Mouse (Mus musculus) embryonic facial prominence, embryonic 11.5 days (tissue): ENCODE results near the gene Kcnj6. TPM values are rescaled to one million over a fixed set of nuclear protein-coding genes. Genes with fewer than 3 reads are reported as not detected.
A peak's percentile ranks its signal among the peaks of the same experiment; 100 is the strongest.

ENCODE experiments used
- ATAC-seq: fragments of 200-750 bp; cut with Nextera tagmentation; replicated peaks from 2 replicates; pipeline ENCODE4 v1.8.0; 2017; ENCODE audit warnings: low read depth; ENCODE audit not compliant: insufficient number of reproducible peaks, low FRiP score, low TSS enrichment
- DNase-seq: peaks from one replicate; pipeline ENCODE4 v3.0.0-alpha.2; 2015; ENCODE audit warnings: low spot score
- H3K27ac ChIP-seq: fragments of 300-500 bp; sonication (generic); replicated peaks from 2 replicates; pipeline ENCODE4 v1.5.1; 2014; ENCODE audit warnings: mild to moderate bottlenecking, low read depth, low read length, control low read depth
- H3K27me3 ChIP-seq: fragments of 300-500 bp; sonication (generic); 2 replicates; pipeline ENCODE4 v1.6.1; 2014; ENCODE audit warnings: mild to moderate bottlenecking, low read length, moderate library complexity, mixed read lengths; ENCODE audit not compliant: control insufficient read depth, insufficient read depth
- H3K36me3 ChIP-seq: fragments of 300-500 bp; sonication (generic); replicated peaks from 2 replicates; pipeline ENCODE4 v1.6.1; 2014; ENCODE audit warnings: low read depth, mild to moderate bottlenecking, low read length, moderate library complexity, mixed read lengths; ENCODE audit not compliant: control insufficient read depth, insufficient read depth
- H3K4me1 ChIP-seq: fragments of 300-500 bp; sonication (generic); 2 replicates; pipeline ENCODE4 v1.6.1; 2014; ENCODE audit warnings: low read length, mixed read lengths; ENCODE audit not compliant: control insufficient read depth, insufficient read depth
- H3K4me2 ChIP-seq: fragments of 300-500 bp; sonication (generic); 2 replicates; pipeline ENCODE4 v1.6.1; 2014; ENCODE audit warnings: low read depth, mild to moderate bottlenecking, control low read depth, low read length, moderate library complexity
- H3K4me3 ChIP-seq: fragments of 300-500 bp; sonication (generic); 2 replicates; pipeline ENCODE4 v1.5.1; 2014; ENCODE audit warnings: low read depth, low read length, control low read depth
- H3K9ac ChIP-seq: fragments of 300-500 bp; sonication (generic); replicated peaks from 2 replicates; pipeline ENCODE4 v1.6.1; 2014; ENCODE audit warnings: mild to moderate bottlenecking, control low read depth, low read length
- H3K9me3 ChIP-seq: fragments of 300-500 bp; sonication (generic); replicated peaks from 2 replicates; pipeline ENCODE4 v1.6.1; 2016; ENCODE audit warnings: mild to moderate bottlenecking, low read length, inconsistent platforms, mixed read lengths; ENCODE audit not compliant: control insufficient read depth
- WGBS: fragments of 180-500 bp; shearing (Covaris S2); extraction: QIAGEN DNeasy Blood & Tissue Kit; methylation state at CpG from one replicate; pipeline ENCODE4 v1.1.7; 2014; 5-methylcytosine and 5-hydroxymethylcytosine counted together
- polyA plus RNA-seq: library from polyadenylated mRNA; unstranded; fragments of >200 nt; fragmentation: Nextera tagmentation; extraction: Ambion mirVana; gene quantifications from 2 replicates; pipeline ENCODE4 v1.2.1, GENCODE M21; 2014

Gene Kcnj6
- polyA plus RNA-seq, 1 experiment from 2014 or later, result not detected

- Histone ChIP-seq H3K4me2 (no peak overlapping the region), H3K36me3 (no peaks in the 10 kb centered on the region), H3K27me3 (no peaks in the 10 kb centered on the region), H3K9ac (no peak overlapping the region), H3K27ac (no peak overlapping the region), H3K4me1 (no peaks in the 10 kb centered on the region), H3K9me3 (no peaks in the 10 kb centered on the region), H3K4me3 (no peak overlapping the region)
- DNase-seq (no peak), ATAC-seq (no peak)
- WGBS, result 75% methylated on average over 5 of the region's 5 CpGs
These were observed 237.7 kb downstream of the Kcnj6 start for GRCm38 (mm10) chr16:94759761-94760160.

- Histone ChIP-seq H3K9me3 (no peaks in the 10 kb centered on the region), H3K27ac (no peak overlapping the region), H3K4me2 (no peak overlapping the region), H3K27me3 (no peaks in the 10 kb centered on the region), H3K9ac (no peak overlapping the region), H3K36me3 (no peaks in the 10 kb centered on the region), H3K4me1 (no peaks in the 10 kb centered on the region), H3K4me3 (no peak overlapping the region)
- DNase-seq (no peak), ATAC-seq (no peak)
- WGBS, result 36% methylated on average over 3 of the region's 3 CpGs
These were observed 238.9 kb downstream of the Kcnj6 start for GRCm38 (mm10) chr16:94758606-94759005.

- Histone ChIP-seq H3K9me3 (no peaks in the 10 kb centered on the region), H3K36me3 (no peaks in the 10 kb centered on the region), H3K4me3 (no peak overlapping the region), H3K27ac (no peak overlapping the region), H3K4me1 (no peaks in the 10 kb centered on the region), H3K4me2 (no peak overlapping the region), H3K9ac (no peak overlapping the region), H3K27me3 (no peaks in the 10 kb centered on the region)
- DNase-seq (no peak), ATAC-seq (no peak)
- WGBS, result 71% methylated on average over 6 of the region's 6 CpGs
These were observed 241.1 kb downstream of the Kcnj6 start for GRCm38 (mm10) chr16:94756352-94756751.

- WGBS, result 67% methylated on average over 1 of the region's 1 CpGs
- DNase-seq (peak; percentile 53), ATAC-seq (no peak)
- Histone ChIP-seq H3K4me3 (no peak overlapping the region), H3K4me1 (no peaks in the 10 kb centered on the region), H3K4me2 (no peak overlapping the region), H3K36me3 (no peaks in the 10 kb centered on the region), H3K9ac (no peak overlapping the region), H3K27me3 (no peaks in the 10 kb centered on the region), H3K9me3 (no peaks in the 10 kb centered on the region), H3K27ac (no peak overlapping the region)
These were observed 244.0 kb downstream of the Kcnj6 start for GRCm38 (mm10) chr16:94753453-94753852.

- H3K4me1 ChIP-seq, result no peaks in the 10 kb centered on the region
- H3K4me3 ChIP-seq, result no peak overlapping the region
- H3K4me2 ChIP-seq, result no peak overlapping the region
- DNase-seq (no peak), ATAC-seq (no peak)
- no peaks in the 10 kb centered on the region for H3K27me3 ChIP-seq
- 47% methylated on average over 10 of the region's 10 CpGs for WGBS
- no peaks in the 10 kb centered on the region for H3K9me3 ChIP-seq
- H3K9ac ChIP-seq, result no peak overlapping the region
- H3K27ac ChIP-seq, result no peak overlapping the region
- no peaks in the 10 kb centered on the region for H3K36me3 ChIP-seq
These were observed 244.7 kb downstream of the Kcnj6 start for GRCm38 (mm10) chr16:94752781-94753180.

GRCm38 (mm10) chr16:94745016-94745415, 252.5 kb downstream of the Kcnj6 start:
- Histone ChIP-seq H3K4me2 (no peak overlapping the region), H3K4me3 (no peak overlapping the region), H3K36me3 (no peaks in the 10 kb centered on the region), H3K9ac (no peak overlapping the region), H3K27me3 (no peaks in the 10 kb centered on the region), H3K9me3 (no peaks in the 10 kb centered on the region), H3K4me1 (no peaks in the 10 kb centered on the region), H3K27ac (no peak overlapping the region)
- 77% methylated on average over 9 of the region's 9 CpGs for WGBS
- DNase-seq (no peak), ATAC-seq (no peak)

DNA sequence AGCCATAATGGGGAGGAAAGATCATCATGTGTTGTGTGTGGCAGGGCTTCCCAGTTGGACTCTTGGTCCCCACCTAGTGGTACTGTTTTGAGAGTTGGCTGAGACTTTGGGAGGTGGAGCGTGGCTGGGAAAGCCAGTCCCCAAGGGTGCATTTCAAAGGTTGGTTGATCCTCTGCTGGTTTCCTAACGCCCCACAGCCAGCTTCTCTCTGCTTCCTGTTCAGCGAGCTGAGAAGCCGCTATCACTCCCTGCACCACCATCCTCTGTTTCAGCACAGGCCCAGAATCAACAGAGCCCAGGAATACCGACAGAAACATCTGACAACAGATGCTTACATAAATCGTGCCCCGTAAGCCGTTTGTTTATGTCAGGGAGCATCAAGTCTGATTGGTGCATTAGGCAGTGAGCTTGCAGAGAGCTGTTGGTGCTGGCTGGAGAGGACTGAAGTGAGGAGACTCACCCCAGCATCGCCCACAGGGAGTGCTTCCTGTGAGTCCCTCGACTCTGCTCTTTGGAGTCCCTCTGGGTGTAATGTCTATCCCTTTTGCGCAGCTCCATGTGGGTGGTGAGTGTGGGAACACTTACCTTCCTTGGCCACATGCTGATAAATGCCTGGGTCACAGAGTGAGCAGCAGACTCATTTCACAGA, 253.5 kb downstream of the Kcnj6 start:
- H3K4me3 ChIP-seq, result no peak overlapping the region
- no peaks in the 10 kb centered on the region for H3K4me1 ChIP-seq
- H3K27me3 ChIP-seq, result no peaks in the 10 kb centered on the region
- peak overlapping the region; percentile 10; the same call in 1 of the 2 replicates for H3K4me2 ChIP-seq
- peak; percentile 68 for DNase-seq
- H3K9me3 ChIP-seq, result no peaks in the 10 kb centered on the region
- peak overlapping the region; percentile 30 for H3K9ac ChIP-seq
- no peak overlapping the region for H3K27ac ChIP-seq
- 2% methylated on average over 10 of the region's 11 CpGs for WGBS
- no peaks in the 10 kb centered on the region for H3K36me3 ChIP-seq
- no peak; the same call in 1 of the 2 replicates for ATAC-seq

DNA sequence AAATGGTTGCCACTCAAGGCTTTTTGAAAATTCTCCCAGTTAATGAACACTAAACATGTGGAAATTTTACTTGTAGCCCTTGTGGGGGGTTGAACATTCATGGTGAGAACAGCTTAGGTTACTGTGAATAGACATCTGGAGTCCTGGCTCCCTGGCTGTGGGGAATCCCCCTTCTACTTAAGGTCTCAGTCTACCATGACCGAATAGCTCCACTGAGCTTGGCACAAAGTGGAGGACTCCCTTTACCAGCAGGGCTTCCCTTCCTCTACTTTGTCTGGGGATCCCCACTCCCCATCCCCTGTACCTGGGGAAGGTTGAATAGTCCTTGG, 260.2 kb downstream of the Kcnj6 start:
- 100% methylated on average over 1 of the region's 1 CpGs for WGBS
- no peak overlapping the region for H3K4me3 ChIP-seq
- H3K9me3 ChIP-seq, result no peaks in the 10 kb centered on the region
- H3K27ac ChIP-seq, result no peak overlapping the region
- H3K4me2 ChIP-seq, result no peak overlapping the region
- no peaks in the 10 kb centered on the region for H3K27me3 ChIP-seq
- DNase-seq (no peak), ATAC-seq (no peak)
- H3K9ac ChIP-seq, result no peak overlapping the region
- H3K4me1 ChIP-seq, result no peaks in the 10 kb centered on the region; the same call in 1 of the 2 replicates
- no peaks in the 10 kb centered on the region for H3K36me3 ChIP-seq
